Mouse (Mus musculus): ENCODE measurements around the gene Map10. TPM values are rescaled to one million over a fixed set of nuclear protein-coding genes. Genes with fewer than 3 reads are reported as not detected.

The Map10 gene
- polyA plus RNA-seq (2015; fragmentation: Nextera tagmentation; extraction: Ambion mirVana) = 6.6 and 6.9 TPM in 2 replicates

- Histone ChIP-seq H3K36me3 (ENCODE audit: control insufficient read depth, insufficient read depth) (peaks cover 17% of the 10 kb centered on the region), H3K9me3 (replicated peaks; ENCODE audit: control insufficient read depth, low read length) (peaks cover 21% of the 10 kb centered on the region), H3K27me3 (ENCODE audit: control insufficient read depth, insufficient read depth, low read length) (no peaks in the 10 kb centered on the region), H3K27ac (ENCODE audit: low read length) (peak within 1 kb of the TSS; percentile 52; the same call in 1 of the 2 replicates), H3K4me2 (ENCODE audit: low read depth, low read length) (peak within 1 kb of the TSS; percentile 76), H3K9ac (ENCODE audit: low read length) (peak within 1 kb of the TSS; percentile 84), H3K4me1 (ENCODE audit: control insufficient read depth, insufficient read depth, low read length) (peaks cover 30% of the 10 kb centered on the region), H3K4me3 (ENCODE audit: low read length) (peak within 1 kb of the TSS; percentile 69)
- ATAC-seq (replicated peaks; ENCODE audit: extremely low read depth, insufficient read depth, low FRiP score) = peak; percentile 74
- 1% methylated on average over 62 of the region's 62 CpGs for WGBS
These were observed at the start of gene Map10 for GRCm38 (mm10) chr8:125669700-125670195. Map10 (plus strand) TSS chr8:125669818.

- Histone ChIP-seq H3K4me2 (ENCODE audit: low read depth, low read length) (no peak overlapping the region), H3K9ac (ENCODE audit: low read length) (no peak overlapping the region; the same call in 1 of the 2 replicates), H3K4me1 (ENCODE audit: control insufficient read depth, insufficient read depth, low read length) (peaks cover 32% of the 10 kb centered on the region), H3K4me3 (ENCODE audit: low read length) (no peak overlapping the region), H3K27me3 (ENCODE audit: control insufficient read depth, insufficient read depth, low read length) (no peaks in the 10 kb centered on the region), H3K27ac (ENCODE audit: low read length) (no peak overlapping the region), H3K36me3 (ENCODE audit: control insufficient read depth, insufficient read depth) (no peaks in the 10 kb centered on the region), H3K9me3 (replicated peaks; ENCODE audit: control insufficient read depth, low read length) (peaks cover 1% of the 10 kb centered on the region)
- ATAC-seq (replicated peaks; ENCODE audit: extremely low read depth, insufficient read depth, low FRiP score) = no peak
- whole genome bisulfite sequencing = 39% methylated on average over 4 of the region's 4 CpGs
These were observed 49.3 kb upstream of the Map10 start for GRCm38 (mm10) chr8:125620301-125620700.

DNA sequence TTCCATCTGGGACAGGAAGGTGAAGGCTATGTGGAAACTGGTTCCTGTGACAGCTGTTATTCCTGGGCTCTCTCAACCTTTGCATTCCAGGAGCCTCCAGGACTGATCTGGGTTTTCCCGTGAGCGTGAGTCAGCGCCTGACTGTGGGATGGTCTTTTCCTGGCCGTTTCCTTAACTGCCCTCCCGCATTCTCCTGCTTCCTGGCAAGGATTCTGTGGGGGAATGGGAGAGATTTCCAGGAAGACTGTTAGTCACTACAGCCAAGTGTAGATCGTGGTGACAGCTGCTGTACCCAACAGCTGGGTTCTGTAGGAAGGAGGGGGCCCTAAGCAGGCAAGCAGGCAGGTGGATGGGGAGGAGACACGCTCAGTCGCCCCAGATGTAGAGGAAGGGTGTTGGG, 45.3 kb upstream of the Map10 start:
- Histone ChIP-seq H3K27ac (ENCODE audit: low read length) (no peak overlapping the region), H3K4me2 (ENCODE audit: low read depth, low read length) (no peak overlapping the region), H3K4me1 (ENCODE audit: control insufficient read depth, insufficient read depth, low read length) (peaks cover 19% of the 10 kb centered on the region), H3K36me3 (ENCODE audit: control insufficient read depth, insufficient read depth) (no peaks in the 10 kb centered on the region), H3K27me3 (ENCODE audit: control insufficient read depth, insufficient read depth, low read length) (no peaks in the 10 kb centered on the region), H3K9me3 (replicated peaks; ENCODE audit: control insufficient read depth, low read length) (peaks cover 9% of the 10 kb centered on the region), H3K4me3 (ENCODE audit: low read length) (no peak overlapping the region), H3K9ac (ENCODE audit: low read length) (no peak overlapping the region)
- 32% methylated on average over 8 of the region's 8 CpGs for WGBS
- ATAC-seq (replicated peaks; ENCODE audit: extremely low read depth, insufficient read depth, low FRiP score) = peak; percentile 59

GRCm38 (mm10) chr8:125626381-125626780, 43.2 kb upstream of the Map10 start:
- H3K9me3 ChIP-seq (replicated peaks; ENCODE audit: control insufficient read depth, low read length) = peaks cover 9% of the 10 kb centered on the region
- H3K27ac ChIP-seq (ENCODE audit: low read length) = no peak overlapping the region
- no peak overlapping the region for H3K4me2 ChIP-seq (ENCODE audit: low read depth, low read length)
- H3K9ac ChIP-seq (ENCODE audit: low read length) = no peak overlapping the region
- H3K27me3 ChIP-seq (ENCODE audit: control insufficient read depth, insufficient read depth, low read length) = no peaks in the 10 kb centered on the region
- WGBS = 93% methylated on average over 8 of the region's 8 CpGs
- H3K4me3 ChIP-seq (ENCODE audit: low read length) = no peak overlapping the region
- peaks cover 5% of the 10 kb centered on the region; the same call in 1 of the 2 replicates for H3K4me1 ChIP-seq (ENCODE audit: control insufficient read depth, insufficient read depth, low read length)
- no peak for ATAC-seq (replicated peaks; ENCODE audit: extremely low read depth, insufficient read depth, low FRiP score)
- no peaks in the 10 kb centered on the region for H3K36me3 ChIP-seq (ENCODE audit: control insufficient read depth, insufficient read depth)

DNA sequence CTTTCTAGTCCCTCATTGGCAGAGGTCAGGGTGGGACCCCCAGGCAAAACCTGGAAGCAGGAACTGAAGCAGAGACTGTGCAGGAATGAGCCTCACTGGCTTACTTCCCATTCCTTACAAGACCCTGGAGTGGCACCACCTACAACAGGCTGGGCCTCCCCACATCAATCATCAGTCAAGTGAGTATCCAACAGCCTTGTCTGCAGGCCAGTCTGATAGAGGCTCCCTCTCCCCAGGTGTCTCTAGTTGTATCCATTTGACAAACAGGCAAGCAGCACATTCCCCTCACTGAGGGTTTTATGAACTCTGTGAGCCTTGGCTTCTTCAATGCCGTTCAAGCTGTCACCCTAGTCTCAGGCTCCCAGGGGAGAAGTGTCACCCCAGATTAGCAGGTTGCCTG, 40.8 kb upstream of the Map10 start:
- Histone ChIP-seq H3K4me2 (ENCODE audit: low read depth, low read length) (no peak overlapping the region), H3K27me3 (ENCODE audit: control insufficient read depth, insufficient read depth, low read length) (no peaks in the 10 kb centered on the region), H3K4me1 (ENCODE audit: control insufficient read depth, insufficient read depth, low read length) (peaks cover 5% of the 10 kb centered on the region; the same call in 1 of the 2 replicates), H3K9ac (ENCODE audit: low read length) (no peak overlapping the region), H3K36me3 (ENCODE audit: control insufficient read depth, insufficient read depth) (no peaks in the 10 kb centered on the region), H3K27ac (ENCODE audit: low read length) (no peak overlapping the region), H3K4me3 (ENCODE audit: low read length) (no peak overlapping the region), H3K9me3 (replicated peaks; ENCODE audit: control insufficient read depth, low read length) (peaks cover 9% of the 10 kb centered on the region)
- 91% methylated on average over 1 of the region's 1 CpGs for WGBS
- no peak for ATAC-seq (replicated peaks; ENCODE audit: extremely low read depth, insufficient read depth, low FRiP score)

DNA sequence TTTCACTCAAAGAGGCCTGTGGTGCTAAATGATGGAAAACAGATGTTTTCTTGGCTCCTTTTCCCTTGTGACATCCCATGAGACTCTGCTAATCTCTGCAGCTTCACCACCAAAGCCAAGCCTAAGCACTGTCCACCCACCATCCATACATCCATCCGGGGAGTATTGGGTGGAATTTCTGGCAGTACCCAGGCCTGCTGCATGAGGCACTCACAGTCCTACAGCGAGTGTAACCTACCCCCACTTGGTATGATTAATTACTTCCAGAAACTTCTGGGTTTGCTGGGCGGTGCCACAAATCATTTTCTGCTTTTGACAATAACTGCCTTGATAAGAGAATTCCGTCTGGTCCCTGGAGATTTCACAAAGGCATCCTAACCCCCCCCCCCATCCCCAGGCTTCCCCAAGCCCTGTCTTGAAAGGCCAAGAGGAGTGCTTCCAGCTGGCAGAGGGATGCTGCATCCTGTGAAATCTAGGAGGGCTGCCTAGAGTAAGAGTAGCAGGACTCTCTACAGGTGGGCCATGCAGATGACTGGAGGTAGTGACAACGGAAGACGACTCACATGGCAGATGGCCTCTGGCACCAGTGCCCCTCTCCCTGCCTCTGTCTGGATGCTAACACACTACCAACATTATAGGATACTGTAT, 31.1 kb upstream of the Map10 start:
- Histone ChIP-seq H3K27me3 (ENCODE audit: control insufficient read depth, insufficient read depth, low read length) (no peaks in the 10 kb centered on the region), H3K9me3 (replicated peaks; ENCODE audit: control insufficient read depth, low read length) (no peaks in the 10 kb centered on the region), H3K4me1 (ENCODE audit: control insufficient read depth, insufficient read depth, low read length) (peaks cover 6% of the 10 kb centered on the region), H3K36me3 (ENCODE audit: control insufficient read depth, insufficient read depth) (no peaks in the 10 kb centered on the region), H3K9ac (ENCODE audit: low read length) (no peak overlapping the region), H3K27ac (ENCODE audit: low read length) (no peak overlapping the region), H3K4me2 (ENCODE audit: low read depth, low read length) (no peak overlapping the region), H3K4me3 (ENCODE audit: low read length) (no peak overlapping the region)
- peak; percentile 49; the same call in 1 of the 2 replicates for ATAC-seq (replicated peaks; ENCODE audit: extremely low read depth, insufficient read depth, low FRiP score)
- WGBS = 57% methylated on average over 6 of the region's 6 CpGs

- Histone ChIP-seq H3K4me1 (ENCODE audit: control insufficient read depth, insufficient read depth, low read length) (peaks cover 6% of the 10 kb centered on the region), H3K36me3 (ENCODE audit: control insufficient read depth, insufficient read depth) (no peaks in the 10 kb centered on the region), H3K27me3 (ENCODE audit: control insufficient read depth, insufficient read depth, low read length) (no peaks in the 10 kb centered on the region), H3K4me2 (ENCODE audit: low read depth, low read length) (no peak overlapping the region), H3K9me3 (replicated peaks; ENCODE audit: control insufficient read depth, low read length) (no peaks in the 10 kb centered on the region), H3K27ac (ENCODE audit: low read length) (no peak overlapping the region), H3K4me3 (ENCODE audit: low read length) (no peak overlapping the region), H3K9ac (ENCODE audit: low read length) (no peak overlapping the region)
- ATAC-seq (replicated peaks; ENCODE audit: extremely low read depth, insufficient read depth, low FRiP score) = no peak
- WGBS = 68% methylated on average over 2 of the region's 2 CpGs
These were observed 30.0 kb upstream of the Map10 start for GRCm38 (mm10) chr8:125639631-125640030.

- no peak overlapping the region for H3K4me2 ChIP-seq (ENCODE audit: low read depth, low read length)
- no peaks in the 10 kb centered on the region for H3K27me3 ChIP-seq (ENCODE audit: control insufficient read depth, insufficient read depth, low read length)
- ATAC-seq (replicated peaks; ENCODE audit: extremely low read depth, insufficient read depth, low FRiP score) = no peak
- no peaks in the 10 kb centered on the region for H3K9me3 ChIP-seq (replicated peaks; ENCODE audit: control insufficient read depth, low read length)
- no peak overlapping the region for H3K27ac ChIP-seq (ENCODE audit: low read length)
- H3K9ac ChIP-seq (ENCODE audit: low read length) = no peak overlapping the region
- 82% methylated on average over 5 of the region's 5 CpGs for WGBS
- peaks cover 6% of the 10 kb centered on the region for H3K4me1 ChIP-seq (ENCODE audit: control insufficient read depth, insufficient read depth, low read length)
- H3K36me3 ChIP-seq (ENCODE audit: control insufficient read depth, insufficient read depth) = no peaks in the 10 kb centered on the region
- H3K4me3 ChIP-seq (ENCODE audit: low read length) = no peak overlapping the region
These were observed 28.9 kb upstream of the Map10 start for GRCm38 (mm10) chr8:125640766-125641165.

DNA sequence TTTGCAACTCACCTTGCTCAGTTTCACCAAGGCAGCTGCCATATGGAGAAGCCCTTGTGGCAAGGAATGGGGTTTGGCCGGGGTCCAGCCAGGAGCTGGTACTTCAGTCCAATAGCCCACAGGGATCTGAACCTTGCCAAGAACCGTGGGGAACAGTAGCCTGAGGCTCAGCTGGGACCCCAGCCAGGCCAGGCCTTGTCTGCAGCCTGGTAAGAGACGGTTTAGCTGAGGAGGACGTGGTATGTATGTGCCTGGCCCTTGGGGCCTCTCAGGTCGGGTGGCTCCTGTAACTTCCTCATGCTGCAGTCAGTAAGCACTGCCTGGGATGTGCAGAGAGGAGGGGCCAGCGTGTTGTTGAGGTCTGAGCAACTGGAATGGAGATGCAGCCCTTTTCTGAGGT, 27.8 kb upstream of the Map10 start:
- Histone ChIP-seq H3K9me3 (replicated peaks; ENCODE audit: control insufficient read depth, low read length) (no peaks in the 10 kb centered on the region), H3K27ac (ENCODE audit: low read length) (no peak overlapping the region), H3K27me3 (ENCODE audit: control insufficient read depth, insufficient read depth, low read length) (no peaks in the 10 kb centered on the region), H3K4me3 (ENCODE audit: low read length) (no peak overlapping the region), H3K36me3 (ENCODE audit: control insufficient read depth, insufficient read depth) (no peaks in the 10 kb centered on the region), H3K9ac (ENCODE audit: low read length) (no peak overlapping the region), H3K4me1 (ENCODE audit: control insufficient read depth, insufficient read depth, low read length) (peaks cover 6% of the 10 kb centered on the region), H3K4me2 (ENCODE audit: low read depth, low read length) (no peak overlapping the region)
- no peak; the same call in 1 of the 2 replicates for ATAC-seq (replicated peaks; ENCODE audit: extremely low read depth, insufficient read depth, low FRiP score)
- 38% methylated on average over 6 of the region's 6 CpGs for WGBS

Measured in heart, embryonic 16.5 days (tissue).